Mouse (Mus musculus) limb, embryonic 13.5 days (tissue): ENCODE data around the gene Pfkm. TPM values are rescaled to one million over a fixed set of nuclear protein-coding genes. Genes with fewer than 3 reads are reported as not detected.

Source experiments
- ATAC-seq: fragments of 200-750 bp; cut with Nextera tagmentation; 2 replicates; pipeline ENCODE4 v1.8.0; 2017; ENCODE audit warnings: low read depth, moderate number of reproducible peaks, moderate TSS enrichment; ENCODE audit not compliant: low FRiP score
- H3K27ac ChIP-seq: fragments of 300-500 bp; sonication (generic); 2 replicates; pipeline ENCODE4 v1.5.1; 2015; ENCODE audit warnings: inconsistent platforms, mild to moderate bottlenecking, moderate library complexity
- H3K27me3 ChIP-seq: fragments of 300-500 bp; sonication (generic); 2 replicates; pipeline ENCODE4 v1.6.1; 2015; ENCODE audit warnings: mild to moderate bottlenecking, inconsistent platforms
- H3K36me3 ChIP-seq: fragments of 300-500 bp; sonication (generic); 2 replicates; pipeline ENCODE4 v1.6.1; 2015; ENCODE audit warnings: inconsistent platforms, mild to moderate bottlenecking, moderate library complexity
- H3K4me1 ChIP-seq: fragments of 300-500 bp; sonication (generic); 2 replicates; pipeline ENCODE4 v1.6.1; 2015; ENCODE audit warnings: inconsistent platforms
- H3K4me2 ChIP-seq: fragments of 300-500 bp; sonication (generic); replicated peaks from 2 replicates; pipeline ENCODE4 v1.6.1; 2015; ENCODE audit warnings: inconsistent platforms, mild to moderate bottlenecking, moderate library complexity
- H3K4me3 ChIP-seq: fragments of 300-500 bp; sonication (generic); 2 replicates; pipeline ENCODE4 v1.5.1; 2015; ENCODE audit warnings: moderate library complexity, mild to moderate bottlenecking, inconsistent platforms
- H3K9ac ChIP-seq: fragments of 300-500 bp; sonication (generic); 2 replicates; pipeline ENCODE4 v1.6.1; 2015; ENCODE audit warnings: mild to moderate bottlenecking, inconsistent platforms
- H3K9me3 ChIP-seq: fragments of 300-500 bp; sonication (generic); 2 replicates; pipeline ENCODE4 v1.6.1; 2016; ENCODE audit warnings: inconsistent platforms
- WGBS: fragments of 180-500 bp; shearing (Covaris S2); methylation state at CpG from one replicate; pipeline ENCODE4 v1.1.7; 2015; 5-methylcytosine and 5-hydroxymethylcytosine counted together
- polyA plus RNA-seq: library from polyadenylated mRNA; unstranded; fragments of >200 nt; fragmentation: Nextera tagmentation; extraction: Ambion mirVana; gene quantifications from 2 replicates; pipeline ENCODE4 v1.2.1, GENCODE M21; 2015

Pfkm gene
- polyA plus RNA-seq, 1 experiment from 2014 or later: 56.0 TPM

DNA sequence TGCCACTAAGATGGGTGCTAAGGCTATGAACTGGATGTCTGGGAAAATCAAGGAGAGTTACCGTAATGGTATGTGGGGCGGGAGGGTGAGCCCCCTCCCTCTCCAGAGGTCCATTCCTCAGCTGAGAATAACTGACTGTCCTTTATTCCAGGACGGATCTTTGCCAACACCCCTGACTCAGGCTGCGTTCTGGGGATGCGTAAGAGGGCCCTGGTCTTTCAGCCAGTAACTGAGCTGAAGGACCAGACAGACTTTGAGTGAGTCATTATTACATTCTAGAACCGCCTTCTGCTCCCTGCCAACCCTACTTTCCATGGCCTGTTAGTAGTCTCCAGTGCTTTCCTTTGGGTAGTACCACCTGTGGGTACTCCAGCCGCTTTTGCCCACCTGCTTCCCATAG lies 39.1 kb downstream of the Pfkm start:
- 95% methylated on average over 7 of the region's 7 CpGs for WGBS
- ATAC-seq: no peak
- Histone ChIP-seq H3K36me3 (peaks cover 100% of the 10 kb centered on the region), H3K4me1 (no peaks in the 10 kb centered on the region), H3K9me3 (no peaks in the 10 kb centered on the region), H3K4me3 (no peak overlapping the region), H3K27ac (no peak overlapping the region), H3K4me2 (no peak overlapping the region), H3K27me3 (no peaks in the 10 kb centered on the region), H3K9ac (no peak overlapping the region)

DNA sequence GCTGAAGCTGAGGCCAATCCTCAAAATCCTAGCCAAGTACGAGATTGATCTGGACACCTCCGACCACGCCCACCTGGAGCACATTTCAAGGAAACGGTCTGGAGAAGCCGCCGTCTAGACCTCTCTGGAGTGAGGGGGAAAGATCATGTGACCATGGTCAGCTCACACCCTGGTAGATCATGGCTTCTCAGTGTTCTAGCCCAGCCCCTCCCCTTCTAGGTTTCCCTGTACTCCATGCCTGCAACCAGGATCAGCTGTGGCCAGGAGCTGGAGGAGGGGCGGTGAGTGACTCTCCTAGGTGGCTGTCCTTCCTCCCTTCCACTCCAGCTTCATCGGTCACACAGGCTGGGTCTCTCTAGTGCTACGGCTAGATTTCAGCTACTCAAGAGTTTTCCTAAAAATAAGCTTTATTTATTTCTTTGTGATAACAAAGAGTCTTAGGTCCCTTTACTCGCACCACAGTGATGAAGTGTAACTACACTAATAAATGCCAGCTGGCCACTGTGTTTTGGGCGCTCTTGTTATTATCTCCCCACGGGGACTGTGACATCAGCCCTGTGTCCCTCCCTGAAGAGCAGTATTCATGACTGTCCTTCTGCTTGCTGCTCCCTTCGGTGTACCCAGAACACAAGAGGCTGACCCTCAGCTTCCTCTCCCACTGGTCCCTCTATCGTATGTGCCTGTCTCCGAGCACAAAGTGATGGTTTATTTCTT lies 39.7 kb downstream of the Pfkm start:
- ATAC-seq: no peak
- H3K27ac ChIP-seq: no peak overlapping the region

DNA sequence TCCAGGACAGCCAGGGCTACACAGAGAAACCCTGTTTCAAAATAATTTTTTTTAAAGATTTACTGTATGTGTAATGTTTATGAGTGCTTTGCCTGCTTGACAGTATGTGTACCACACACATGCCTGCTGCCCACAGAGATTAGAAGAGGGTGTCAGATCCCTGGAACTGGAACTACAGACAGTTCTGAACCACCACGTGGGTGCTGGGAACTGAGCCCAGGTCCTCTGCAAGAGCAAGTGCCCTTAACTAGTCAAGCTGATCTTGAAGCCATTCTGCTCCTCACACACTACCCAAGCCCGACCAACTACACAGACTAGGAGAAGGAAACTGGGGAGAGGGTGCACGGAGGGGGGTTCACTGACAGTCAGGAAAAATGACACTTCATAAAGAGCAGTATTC lies 41.1 kb downstream of the Pfkm start:
- no peaks in the 10 kb centered on the region for H3K27me3 ChIP-seq
- H3K9me3 ChIP-seq: no peaks in the 10 kb centered on the region
- H3K36me3 ChIP-seq: peaks cover 98% of the 10 kb centered on the region
- no peak overlapping the region for H3K4me3 ChIP-seq
- H3K27ac ChIP-seq: no peak overlapping the region
- H3K4me2 ChIP-seq: no peak overlapping the region
- ATAC-seq: no peak
- H3K9ac ChIP-seq: no peak overlapping the region
- H3K4me1 ChIP-seq: no peaks in the 10 kb centered on the region
- WGBS: 90% methylated on average over 3 of the region's 3 CpGs

More for the DNA sequence above, 39.7 kb downstream of the Pfkm start:
- Histone ChIP-seq H3K27me3 (no peaks in the 10 kb centered on the region), H3K4me2 (no peak overlapping the region), H3K4me1 (no peaks in the 10 kb centered on the region), H3K9me3 (no peaks in the 10 kb centered on the region), H3K9ac (no peak overlapping the region), H3K4me3 (no peak overlapping the region), H3K36me3 (peaks cover 100% of the 10 kb centered on the region)
- WGBS: 82% methylated on average over 15 of the region's 15 CpGs

DNA sequence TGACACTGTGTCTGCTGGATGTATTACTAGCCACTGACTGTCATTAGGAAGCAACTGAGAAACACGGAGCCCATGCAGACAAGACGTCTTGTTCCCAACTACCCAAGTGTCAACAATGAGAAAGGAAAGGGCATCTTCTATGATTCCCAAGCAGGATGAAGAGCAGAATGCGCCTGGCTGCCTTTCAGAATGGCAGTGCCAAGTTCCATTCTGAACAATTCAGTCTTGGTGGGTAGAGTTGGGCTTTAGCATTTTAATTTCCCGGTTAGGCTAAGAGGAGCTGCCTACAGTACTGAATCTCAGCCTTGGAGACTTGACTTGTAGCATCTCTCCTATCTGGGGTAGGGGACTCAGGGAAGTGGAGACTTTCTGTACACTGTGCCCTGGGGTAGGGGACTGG lies 41.6 kb downstream of the Pfkm start:
- 89% methylated on average over 4 of the region's 4 CpGs for WGBS
- H3K27me3 ChIP-seq: no peaks in the 10 kb centered on the region
- no peak for ATAC-seq
- no peak overlapping the region for H3K4me3 ChIP-seq
- H3K36me3 ChIP-seq: peaks cover 97% of the 10 kb centered on the region
- no peaks in the 10 kb centered on the region for H3K9me3 ChIP-seq
- H3K27ac ChIP-seq: no peak overlapping the region
- H3K4me2 ChIP-seq: no peak overlapping the region
- no peaks in the 10 kb centered on the region for H3K4me1 ChIP-seq
- no peak overlapping the region for H3K9ac ChIP-seq

DNA sequence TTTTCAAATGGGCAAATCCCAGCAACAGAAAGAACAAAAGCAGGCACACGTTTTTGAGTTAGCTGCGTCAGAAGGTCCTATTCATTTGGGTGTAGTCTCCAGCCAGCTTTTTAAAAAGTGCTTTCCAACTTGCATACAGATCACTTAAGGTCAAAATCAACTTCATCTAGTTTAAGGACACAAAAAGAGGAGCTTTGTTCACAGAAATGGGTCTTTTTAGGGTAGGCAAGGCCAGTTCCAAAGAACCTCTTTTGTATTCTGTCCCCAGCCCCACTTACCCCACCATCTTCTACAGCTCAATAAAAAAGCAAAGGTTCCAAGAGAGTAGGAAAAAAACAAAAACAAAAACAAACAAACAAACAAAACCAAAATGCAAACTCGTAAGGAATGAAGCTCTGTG lies 42.3 kb downstream of the Pfkm start:
- H3K36me3 ChIP-seq: peaks cover 97% of the 10 kb centered on the region
- H3K4me1 ChIP-seq: no peaks in the 10 kb centered on the region

DNA sequence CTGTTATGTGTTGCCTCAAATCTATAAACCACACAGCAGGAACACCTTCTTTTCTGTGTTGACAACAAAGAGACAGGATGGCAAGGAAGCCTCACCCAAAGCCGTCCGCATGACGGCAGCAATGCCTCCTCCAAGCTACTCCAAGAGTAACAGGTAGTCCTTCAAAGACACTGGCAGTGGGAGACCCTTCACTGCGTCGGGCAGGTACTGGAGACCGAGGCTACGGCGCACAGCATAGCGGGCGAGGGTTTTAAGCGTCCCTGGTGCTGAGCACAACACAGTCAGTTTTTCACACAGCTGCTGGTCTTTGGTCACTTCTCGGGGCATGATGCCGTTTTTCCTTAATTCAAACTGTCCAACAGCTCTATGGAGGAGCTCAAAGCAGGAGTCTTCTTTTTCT lies 43.3 kb downstream of the Pfkm start:
- H3K27me3 ChIP-seq: no peaks in the 10 kb centered on the region
- no peak overlapping the region for H3K4me2 ChIP-seq
- no peaks in the 10 kb centered on the region for H3K4me1 ChIP-seq
- no peak for ATAC-seq
- peaks cover 96% of the 10 kb centered on the region for H3K36me3 ChIP-seq
- WGBS: 95% methylated on average over 13 of the region's 13 CpGs
- H3K4me3 ChIP-seq: no peak overlapping the region
- no peak overlapping the region for H3K9ac ChIP-seq
- no peak overlapping the region for H3K27ac ChIP-seq
- H3K9me3 ChIP-seq: no peaks in the 10 kb centered on the region

More for the DNA sequence above, 42.3 kb downstream of the Pfkm start:
- no peak for ATAC-seq
- no peaks in the 10 kb centered on the region for H3K27me3 ChIP-seq
- H3K4me3 ChIP-seq: no peak overlapping the region
- 85% methylated on average over 3 of the region's 3 CpGs for WGBS
- no peak overlapping the region for H3K27ac ChIP-seq
- H3K9ac ChIP-seq: no peak overlapping the region
- no peak overlapping the region for H3K4me2 ChIP-seq
- H3K9me3 ChIP-seq: no peaks in the 10 kb centered on the region

DNA sequence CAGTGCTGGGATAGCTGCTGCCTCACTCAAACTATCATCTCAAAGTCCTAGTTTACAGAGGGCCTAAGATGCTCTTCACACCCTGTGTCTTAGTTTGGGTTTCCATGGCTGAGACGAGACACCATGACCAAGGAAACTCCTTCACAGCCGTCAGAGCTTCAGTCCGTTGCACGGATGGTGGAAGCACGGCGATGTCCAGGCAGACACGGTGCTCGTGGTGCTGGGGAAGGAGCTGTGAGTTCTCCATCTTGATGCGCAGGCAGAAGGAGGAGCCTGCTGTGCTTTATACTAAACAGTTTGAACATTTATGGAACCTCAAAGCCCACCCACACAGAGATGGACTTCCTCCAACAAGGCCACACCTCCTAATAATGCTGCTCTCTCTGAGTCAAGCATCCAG lies 44.5 kb downstream of the Pfkm start:
- peaks cover 94% of the 10 kb centered on the region for H3K36me3 ChIP-seq
- H3K27me3 ChIP-seq: no peaks in the 10 kb centered on the region
- H3K27ac ChIP-seq: no peak overlapping the region
- no peaks in the 10 kb centered on the region for H3K4me1 ChIP-seq
- H3K4me3 ChIP-seq: no peak overlapping the region
- ATAC-seq: no peak
- no peak overlapping the region for H3K9ac ChIP-seq
- H3K9me3 ChIP-seq: no peaks in the 10 kb centered on the region
- WGBS: 93% methylated on average over 9 of the region's 9 CpGs
- H3K4me2 ChIP-seq: no peak overlapping the region

DNA sequence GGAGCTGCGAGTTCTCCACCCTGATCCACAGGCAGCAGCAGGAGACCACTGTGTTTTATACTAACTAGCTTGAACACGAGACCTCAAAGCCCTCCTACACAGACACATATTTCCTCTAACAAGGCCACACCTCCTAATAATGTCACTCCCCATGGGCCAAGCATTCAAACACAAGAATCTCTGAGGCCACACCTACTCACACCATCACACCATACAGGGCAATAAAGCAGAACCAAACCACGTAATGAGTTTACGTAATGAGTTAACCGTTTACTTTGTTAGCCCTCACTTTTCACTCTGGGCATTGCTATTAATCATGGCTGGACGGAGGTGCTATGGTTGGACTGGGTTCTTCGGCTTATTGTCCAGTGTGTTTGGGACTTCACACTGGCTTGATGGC lies 47.4 kb downstream of the Pfkm start:
- no peak overlapping the region for H3K4me3 ChIP-seq
- WGBS: 57% methylated on average over 7 of the region's 7 CpGs
- ATAC-seq: no peak
- no peak overlapping the region for H3K4me2 ChIP-seq
- no peaks in the 10 kb centered on the region for H3K9me3 ChIP-seq
- no peak overlapping the region for H3K9ac ChIP-seq
- H3K36me3 ChIP-seq: peaks cover 68% of the 10 kb centered on the region
- H3K27me3 ChIP-seq: no peaks in the 10 kb centered on the region
- H3K27ac ChIP-seq: no peak overlapping the region
- peaks cover 6% of the 10 kb centered on the region for H3K4me1 ChIP-seq

DNA sequence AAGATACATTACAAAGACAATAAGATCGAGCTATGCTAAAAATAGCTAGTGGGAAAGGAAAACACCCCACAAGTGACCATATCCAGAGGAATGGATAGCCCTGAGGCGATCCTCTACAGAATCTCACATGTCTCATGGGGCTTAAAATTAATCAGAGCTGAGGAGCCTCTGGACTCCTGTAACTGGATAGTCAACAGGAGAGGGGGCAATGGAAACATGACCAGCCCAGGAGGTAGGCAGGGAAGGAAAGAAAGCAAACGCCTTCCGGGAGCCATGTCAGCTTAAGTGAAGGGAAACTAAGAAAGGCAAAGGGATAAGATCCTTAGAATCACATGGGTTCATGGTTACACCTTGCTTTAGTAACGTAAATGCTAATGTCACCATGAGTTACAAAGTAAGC lies 48.4 kb downstream of the Pfkm start:
- Histone ChIP-seq H3K27me3 (no peaks in the 10 kb centered on the region), H3K9ac (no peak overlapping the region), H3K36me3 (peaks cover 57% of the 10 kb centered on the region), H3K4me1 (peaks cover 9% of the 10 kb centered on the region), H3K4me3 (no peak overlapping the region), H3K4me2 (no peak overlapping the region), H3K27ac (no peak overlapping the region), H3K9me3 (no peaks in the 10 kb centered on the region)
- no peak for ATAC-seq
- WGBS: 88% methylated on average over 5 of the region's 5 CpGs

DNA sequence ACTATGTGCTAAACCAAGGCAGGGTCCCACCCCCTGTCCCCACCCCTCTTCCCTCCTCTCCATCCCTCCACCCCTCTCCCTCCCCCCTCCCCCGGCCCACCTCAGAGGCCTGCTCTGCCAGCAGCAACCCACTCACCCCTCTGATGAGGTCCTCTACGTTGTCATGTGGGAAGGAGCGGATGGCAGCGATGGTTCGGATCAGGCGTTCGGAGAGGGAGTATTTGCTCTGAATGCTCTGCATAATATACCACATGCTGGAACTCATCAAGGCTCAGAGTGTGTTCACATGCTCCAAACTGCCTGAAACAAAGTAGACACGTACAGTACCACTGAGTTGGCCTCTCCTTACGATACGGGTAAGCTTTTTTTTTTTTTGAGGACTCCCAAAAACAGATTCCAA lies 50.1 kb downstream of the Pfkm start:
- H3K4me2 ChIP-seq: no peak overlapping the region
- no peak overlapping the region for H3K9ac ChIP-seq
- WGBS: 83% methylated on average over 10 of the region's 10 CpGs
- H3K4me3 ChIP-seq: no peak overlapping the region
- H3K9me3 ChIP-seq: no peaks in the 10 kb centered on the region
- no peaks in the 10 kb centered on the region for H3K27me3 ChIP-seq
- no peak for ATAC-seq
- peaks cover 41% of the 10 kb centered on the region for H3K36me3 ChIP-seq
- H3K4me1 ChIP-seq: peaks cover 10% of the 10 kb centered on the region
- H3K27ac ChIP-seq: no peak overlapping the region

DNA sequence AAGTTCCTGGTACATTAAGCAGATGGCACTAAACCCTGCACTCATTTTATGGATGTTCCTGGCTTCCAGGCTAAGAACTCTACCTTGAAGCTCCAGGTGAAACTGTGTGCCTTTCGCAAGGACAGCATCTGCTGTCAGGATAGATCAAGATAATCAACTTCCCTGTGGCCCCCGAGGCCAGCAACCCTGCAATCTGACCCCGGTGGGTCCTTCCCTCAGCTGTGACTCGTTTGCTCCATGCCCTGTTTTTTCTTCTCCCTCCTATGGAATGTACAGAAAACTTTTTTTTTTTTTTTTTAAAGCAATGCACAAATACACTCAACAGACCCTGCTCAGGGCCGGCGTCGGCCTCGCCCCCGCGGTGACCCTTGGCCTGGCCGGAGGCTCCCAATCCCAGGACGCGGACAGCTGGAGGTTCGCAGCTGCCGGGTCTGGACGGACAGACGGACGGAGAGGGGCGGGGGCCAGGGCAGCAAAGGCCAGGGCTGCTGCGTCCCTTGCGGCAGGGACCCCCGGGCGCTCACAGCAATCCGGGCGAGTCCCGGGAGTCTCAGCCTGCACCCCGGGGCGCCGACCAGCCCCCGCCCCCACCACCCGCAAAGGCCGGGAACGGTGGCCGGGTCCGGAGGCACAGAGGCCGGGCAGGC lies 52.6 kb downstream of the Pfkm start:
- Histone ChIP-seq H3K27me3 (no peaks in the 10 kb centered on the region), H3K4me1 (peaks cover 10% of the 10 kb centered on the region), H3K4me3 (peak overlapping the region; percentile 99), H3K9ac (peak overlapping the region; percentile 96), H3K27ac (0 out of 2 replicates have a peak overlapping the region, but pooled peaks have one; percentile 39), H3K4me2 (peak overlapping the region; percentile 87), H3K36me3 (peaks cover 18% of the 10 kb centered on the region), H3K9me3 (no peaks in the 10 kb centered on the region)
- peak; percentile 54 for ATAC-seq
- under 1% methylated on average over 36 of the region's 36 CpGs for WGBS

DNA sequence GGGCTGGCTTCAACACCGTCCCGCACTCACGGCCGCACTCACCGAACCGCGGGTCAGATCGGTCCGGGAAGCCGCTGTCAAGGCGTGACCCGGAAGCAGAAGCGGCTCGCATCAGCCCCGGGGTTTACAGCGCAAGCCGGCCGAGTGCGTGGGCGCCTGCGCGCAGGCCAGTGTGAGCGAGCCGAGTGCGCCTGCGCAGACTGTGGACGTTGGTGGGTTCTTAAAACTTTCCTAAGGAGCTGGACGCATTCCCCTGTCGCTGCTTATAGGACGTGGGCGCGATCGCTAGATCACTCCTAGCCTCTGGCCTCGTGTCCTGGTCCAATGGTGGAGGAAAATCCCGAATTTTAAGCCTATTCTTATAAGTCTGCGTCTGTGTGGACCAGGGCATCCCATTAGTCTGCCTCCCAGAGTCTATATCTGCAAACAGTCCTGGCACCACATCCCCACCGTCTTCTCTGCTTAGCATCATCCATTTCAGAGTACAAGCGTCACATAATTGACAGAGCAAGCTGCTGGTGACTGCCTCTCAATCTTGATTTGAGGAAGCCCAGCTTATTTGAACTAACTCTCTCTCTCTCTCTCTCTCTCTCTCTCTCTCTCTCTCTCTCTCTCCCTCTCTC lies 53.3 kb downstream of the Pfkm start:
- Histone ChIP-seq H3K36me3 (peaks cover 13% of the 10 kb centered on the region), H3K9me3 (no peaks in the 10 kb centered on the region), H3K4me2 (peak overlapping the region; percentile 87), H3K9ac (peak overlapping the region; percentile 96), H3K4me1 (peaks cover 10% of the 10 kb centered on the region), H3K27me3 (no peaks in the 10 kb centered on the region), H3K27ac (peak overlapping the region; percentile 65), H3K4me3 (peak overlapping the region; percentile 99)
- peak; percentile 96 for ATAC-seq
- 2% methylated on average over 38 of the region's 38 CpGs for WGBS
